Mouse (Mus musculus) intestine, embryonic 15.5 days (tissue): ENCODE data around the gene Cfap74. TPM values are rescaled to one million over a fixed set of nuclear protein-coding genes. Genes with fewer than 3 reads are reported as not detected.

ENCODE experiments used
- ATAC-seq: fragments of 200-750 bp; cut with Nextera tagmentation; 2 replicates; pipeline ENCODE4 v1.8.0; 2017; ENCODE audit warnings: moderate TSS enrichment, moderate library complexity
- H3K27ac ChIP-seq: fragments of 300-500 bp; sonication (generic); 2 replicates; pipeline ENCODE4 v1.5.1; 2015; ENCODE audit warnings: mild to moderate bottlenecking, inconsistent platforms
- H3K27me3 ChIP-seq: fragments of 300-500 bp; sonication (generic); replicated peaks from 2 replicates; pipeline ENCODE4 v1.6.1; 2015; ENCODE audit warnings: inconsistent platforms
- H3K36me3 ChIP-seq: fragments of 300-500 bp; sonication (generic); 2 replicates; pipeline ENCODE4 v1.6.1; 2015; ENCODE audit warnings: inconsistent platforms
- H3K4me1 ChIP-seq: fragments of 300-500 bp; sonication (generic); replicated peaks from 2 replicates; pipeline ENCODE4 v1.6.1; 2015; ENCODE audit warnings: inconsistent platforms
- H3K4me2 ChIP-seq: fragments of 300-500 bp; sonication (generic); replicated peaks from 2 replicates; pipeline ENCODE4 v1.6.1; 2015; ENCODE audit warnings: mild to moderate bottlenecking, inconsistent platforms
- H3K4me3 ChIP-seq: fragments of 300-500 bp; sonication (generic); replicated peaks from 2 replicates; pipeline ENCODE4 v1.5.1; 2015; ENCODE audit warnings: inconsistent platforms
- H3K9ac ChIP-seq: fragments of 300-500 bp; sonication (generic); 2 replicates; pipeline ENCODE4 v1.6.1; 2015; ENCODE audit warnings: inconsistent platforms
- H3K9me3 ChIP-seq: fragments of 300-500 bp; sonication (generic); 2 replicates; pipeline ENCODE4 v1.6.1; 2016; ENCODE audit warnings: inconsistent platforms
- WGBS: fragments of 180-500 bp; shearing (Covaris S2); methylation state at CpG from one replicate; pipeline ENCODE4 v1.1.7; 2015; 5-methylcytosine and 5-hydroxymethylcytosine counted together
- polyA plus RNA-seq: library from polyadenylated mRNA; unstranded; fragments of >200 nt; fragmentation: Nextera tagmentation; extraction: Ambion mirVana; gene quantifications from 2 replicates; pipeline ENCODE4 v1.2.1, GENCODE M21; 2015

Cfap74 gene
- polyA plus RNA-seq, 1 experiment from 2014 or later = 2.3 TPM

GRCm38 (mm10) chr4:155458575-155458974, 49.6 kb downstream of the Cfap74 start:
- 87% methylated on average over 5 of the region's 5 CpGs for WGBS

DNA sequence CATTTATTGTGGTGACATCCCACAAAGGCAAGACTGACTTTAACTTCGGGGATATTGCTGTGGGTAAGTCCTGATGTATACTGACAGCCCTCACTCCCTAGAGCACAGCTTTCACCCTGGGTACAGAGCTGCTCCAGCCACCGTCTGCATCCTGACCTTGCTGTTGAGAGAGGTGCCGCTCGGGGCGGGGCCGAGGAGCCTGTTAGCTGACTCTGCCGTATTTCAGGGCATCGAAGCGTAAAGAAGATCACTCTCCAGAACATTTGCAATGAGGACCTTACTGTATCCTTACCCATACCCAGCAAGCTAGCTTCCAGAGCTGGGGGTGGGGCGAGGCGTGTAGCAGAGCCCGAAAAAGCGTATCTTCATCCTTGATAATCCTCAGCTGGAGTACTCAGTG, 54.1 kb downstream of the Cfap74 start:
- no peaks in the 10 kb centered on the region for H3K4me1 ChIP-seq
- H3K9ac ChIP-seq = no peak overlapping the region
- no peak overlapping the region for H3K27ac ChIP-seq
- ATAC-seq = no peak
- no peaks in the 10 kb centered on the region for H3K36me3 ChIP-seq
- H3K27me3 ChIP-seq = no peaks in the 10 kb centered on the region
- 76% methylated on average over 13 of the region's 13 CpGs for WGBS
- no peaks in the 10 kb centered on the region for H3K9me3 ChIP-seq
- no peak overlapping the region for H3K4me3 ChIP-seq
- no peak overlapping the region for H3K4me2 ChIP-seq

More at GRCm38 (mm10) chr4:155458575-155458974, 49.6 kb downstream of the Cfap74 start:
- Histone ChIP-seq H3K36me3 (no peaks in the 10 kb centered on the region), H3K27ac (no peak overlapping the region), H3K4me3 (no peak overlapping the region), H3K9ac (no peak overlapping the region), H3K27me3 (no peaks in the 10 kb centered on the region), H3K4me1 (no peaks in the 10 kb centered on the region), H3K4me2 (no peak overlapping the region), H3K9me3 (no peaks in the 10 kb centered on the region)
- ATAC-seq = no peak

DNA sequence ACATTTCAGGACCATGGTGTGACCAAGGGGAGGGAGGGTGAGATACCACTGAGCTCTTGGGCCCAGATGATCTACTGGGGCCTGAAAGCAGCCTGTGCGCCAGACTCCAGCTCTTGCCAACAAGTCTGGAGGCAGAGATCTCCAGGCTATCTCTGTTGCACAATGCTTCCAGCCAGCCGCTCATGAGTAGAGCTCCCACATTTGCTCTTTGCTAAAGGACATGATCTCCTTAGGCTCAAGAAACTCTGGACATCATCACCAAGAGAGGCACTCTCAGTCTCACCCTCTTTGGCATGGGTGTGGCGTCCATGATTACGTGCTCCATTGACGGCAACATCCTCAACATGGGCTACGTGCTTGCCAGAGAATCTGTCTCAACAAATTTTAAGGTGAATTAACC, 54.6 kb downstream of the Cfap74 start:
- Histone ChIP-seq H3K9me3 (no peaks in the 10 kb centered on the region), H3K4me1 (no peaks in the 10 kb centered on the region), H3K27ac (no peak overlapping the region), H3K4me2 (no peak overlapping the region), H3K36me3 (no peaks in the 10 kb centered on the region), H3K9ac (no peak overlapping the region), H3K27me3 (no peaks in the 10 kb centered on the region), H3K4me3 (no peak overlapping the region)
- ATAC-seq = no peak
- 82% methylated on average over 6 of the region's 6 CpGs for WGBS

DNA sequence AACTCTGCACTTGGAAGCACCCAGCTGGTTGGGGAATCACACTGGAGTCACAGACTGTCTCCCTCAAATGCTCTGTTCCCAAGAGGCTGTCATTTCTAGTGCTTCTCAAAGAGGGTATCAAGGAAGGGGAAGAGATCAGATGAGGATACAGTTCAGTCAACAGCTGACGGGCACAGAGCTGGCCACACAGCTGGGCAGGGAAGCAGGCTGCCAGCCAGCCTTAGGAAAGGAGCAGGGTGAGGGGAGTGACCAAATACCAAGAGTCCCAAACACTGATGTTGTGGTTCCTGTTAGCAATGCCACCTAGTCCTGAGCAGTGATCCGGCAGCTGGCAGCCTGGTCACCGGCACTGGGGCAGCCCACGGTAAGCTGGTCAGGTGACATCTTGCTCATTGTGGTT, 55.1 kb downstream of the Cfap74 start:
- Histone ChIP-seq H3K9me3 (no peaks in the 10 kb centered on the region), H3K9ac (no peak overlapping the region), H3K27me3 (no peaks in the 10 kb centered on the region), H3K27ac (no peak overlapping the region), H3K4me1 (no peaks in the 10 kb centered on the region; the same call in 1 of the 2 replicates), H3K36me3 (no peaks in the 10 kb centered on the region), H3K4me3 (no peak overlapping the region), H3K4me2 (no peak overlapping the region)
- WGBS = 90% methylated on average over 4 of the region's 4 CpGs
- ATAC-seq = no peak

- no peaks in the 10 kb centered on the region for H3K27me3 ChIP-seq
- no peaks in the 10 kb centered on the region for H3K9me3 ChIP-seq
- no peaks in the 10 kb centered on the region for H3K36me3 ChIP-seq
- H3K9ac ChIP-seq = no peak overlapping the region
- H3K27ac ChIP-seq = no peak overlapping the region
- no peak overlapping the region for H3K4me3 ChIP-seq
- no peaks in the 10 kb centered on the region; the same call in 1 of the 2 replicates for H3K4me1 ChIP-seq
- WGBS = 64% methylated on average over 6 of the region's 6 CpGs
- no peak overlapping the region for H3K4me2 ChIP-seq
- no peak for ATAC-seq
Observed at GRCm38 (mm10) chr4:155465607-155466006, 56.6 kb downstream of the Cfap74 start.

- H3K27me3 ChIP-seq = no peaks in the 10 kb centered on the region
- no peaks in the 10 kb centered on the region for H3K36me3 ChIP-seq
- no peak overlapping the region for H3K27ac ChIP-seq
- H3K4me1 ChIP-seq = no peaks in the 10 kb centered on the region; the same call in 1 of the 2 replicates
- H3K9me3 ChIP-seq = no peaks in the 10 kb centered on the region
- no peak overlapping the region for H3K4me3 ChIP-seq
- H3K9ac ChIP-seq = no peak overlapping the region
- ATAC-seq = no peak
- 84% methylated on average over 5 of the region's 5 CpGs for WGBS
- H3K4me2 ChIP-seq = no peak overlapping the region
Observed at GRCm38 (mm10) chr4:155466080-155466479, 57.1 kb downstream of the Cfap74 start.

DNA sequence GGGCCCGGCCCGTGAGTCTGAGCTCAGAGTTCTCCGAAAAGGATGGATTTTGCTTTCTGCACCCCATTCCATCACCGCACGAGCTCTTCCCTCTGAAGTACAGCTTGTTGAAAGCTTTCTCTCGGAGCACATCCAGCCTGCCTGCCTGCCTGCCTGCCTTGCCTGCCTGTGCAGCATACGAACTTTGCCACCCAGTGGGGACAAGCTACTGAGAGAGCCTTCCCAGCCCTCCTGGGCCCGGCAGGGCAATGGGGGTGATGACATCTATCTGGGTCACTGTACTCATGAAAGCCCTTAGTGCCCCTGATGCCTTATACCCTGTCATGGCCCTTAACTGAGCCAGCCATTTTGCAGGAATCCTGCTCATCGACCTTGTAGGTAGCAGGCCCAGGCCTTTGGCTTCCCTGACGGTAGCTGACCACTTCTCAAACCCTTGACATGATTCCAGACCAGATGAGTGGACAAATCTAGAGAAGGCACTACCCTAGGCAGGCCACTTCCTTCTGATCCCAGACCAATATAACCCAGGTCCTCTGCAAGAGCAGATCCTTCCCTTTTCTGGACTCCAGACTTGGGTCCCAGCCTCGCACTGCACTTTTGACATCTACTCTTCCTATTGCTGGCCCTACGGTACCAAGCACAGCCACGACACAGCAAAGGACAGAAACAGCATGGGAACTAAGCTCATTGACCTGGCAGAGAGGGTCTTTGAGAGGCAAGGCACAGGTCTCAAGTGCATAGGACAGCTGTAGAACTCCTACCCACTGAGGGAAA, 58.4 kb downstream of the Cfap74 start:
- WGBS = 84% methylated on average over 13 of the region's 13 CpGs
- H3K27me3 ChIP-seq = no peaks in the 10 kb centered on the region
- H3K9me3 ChIP-seq = no peaks in the 10 kb centered on the region
- no peak for ATAC-seq
- H3K36me3 ChIP-seq = no peaks in the 10 kb centered on the region
- no peak overlapping the region for H3K9ac ChIP-seq
- no peak overlapping the region for H3K27ac ChIP-seq
- no peak overlapping the region for H3K4me3 ChIP-seq
- no peaks in the 10 kb centered on the region; the same call in 1 of the 2 replicates for H3K4me1 ChIP-seq
- H3K4me2 ChIP-seq = no peak overlapping the region

GRCm38 (mm10) chr4:155468952-155469351, 60.0 kb downstream of the Cfap74 start, which contains the start of gene Tmem52:
Gene Tmem52, plus strand, starts transcription at chr4:155469114.
- Histone ChIP-seq H3K4me2 (peak within 1 kb of the TSS; percentile 68), H3K36me3 (no peaks in the 10 kb centered on the region), H3K9ac (peak within 1 kb of the TSS; percentile 26; the same call in 1 of the 2 replicates), H3K9me3 (no peaks in the 10 kb centered on the region), H3K27me3 (no peaks in the 10 kb centered on the region), H3K4me1 (no peaks in the 10 kb centered on the region; the same call in 1 of the 2 replicates), H3K4me3 (peak within 1 kb of the TSS; percentile 37), H3K27ac (no peak within 1 kb of the TSS)
- 10% methylated on average over 21 of the region's 21 CpGs for WGBS
- ATAC-seq = peak; percentile 70

DNA sequence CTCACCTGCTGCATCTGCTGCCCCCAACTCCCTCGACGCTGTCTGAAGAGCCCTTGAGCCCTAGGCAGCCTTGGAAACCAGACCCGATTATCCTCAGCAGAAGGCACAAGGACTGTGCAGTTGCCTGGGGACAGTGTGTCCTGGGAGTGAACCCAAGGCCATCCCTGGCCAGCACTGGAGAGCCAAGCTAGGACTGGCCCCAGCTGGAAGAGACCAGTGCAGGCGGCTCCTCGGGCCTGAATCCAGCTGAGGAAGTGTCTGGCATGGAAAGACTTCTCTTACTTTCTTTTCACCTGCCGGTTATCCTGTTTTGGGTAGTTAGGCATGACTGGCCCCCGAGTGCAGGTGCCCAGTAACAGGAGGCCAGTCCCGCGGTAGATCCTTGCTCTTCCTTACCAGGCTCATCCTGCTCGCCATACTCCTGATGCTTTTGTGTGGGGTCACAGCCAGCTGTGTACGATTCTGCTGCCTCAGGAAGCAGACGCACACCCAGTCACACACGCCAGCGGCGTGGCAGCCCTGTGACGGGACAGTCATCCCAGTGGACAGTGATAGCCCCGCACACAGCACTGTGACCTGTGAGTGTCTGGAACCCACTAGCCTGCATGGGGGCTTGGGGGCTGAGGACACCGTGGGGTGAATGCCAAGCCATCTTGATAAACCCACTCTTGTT, 60.7 kb downstream of the Cfap74 start:
- Histone ChIP-seq H3K4me2 (peak overlapping the region; percentile 68; the same call in 1 of the 2 replicates), H3K4me3 (no peak overlapping the region), H3K4me1 (no peaks in the 10 kb centered on the region; the same call in 1 of the 2 replicates), H3K9me3 (no peaks in the 10 kb centered on the region), H3K9ac (no peak overlapping the region), H3K27me3 (no peaks in the 10 kb centered on the region), H3K27ac (no peak overlapping the region), H3K36me3 (no peaks in the 10 kb centered on the region)
- ATAC-seq = no peak
- 82% methylated on average over 18 of the region's 18 CpGs for WGBS

- no peaks in the 10 kb centered on the region for H3K27me3 ChIP-seq
- no peak for ATAC-seq
- no peak overlapping the region for H3K4me3 ChIP-seq
- no peaks in the 10 kb centered on the region for H3K36me3 ChIP-seq
- H3K27ac ChIP-seq = no peak overlapping the region
- no peaks in the 10 kb centered on the region for H3K9me3 ChIP-seq
- H3K9ac ChIP-seq = no peak overlapping the region
- no peaks in the 10 kb centered on the region; the same call in 1 of the 2 replicates for H3K4me1 ChIP-seq
- no peak overlapping the region for H3K4me2 ChIP-seq
- WGBS = 70% methylated on average over 16 of the region's 16 CpGs
Observed at GRCm38 (mm10) chr4:155470263-155470953, 61.4 kb downstream of the Cfap74 start.

DNA sequence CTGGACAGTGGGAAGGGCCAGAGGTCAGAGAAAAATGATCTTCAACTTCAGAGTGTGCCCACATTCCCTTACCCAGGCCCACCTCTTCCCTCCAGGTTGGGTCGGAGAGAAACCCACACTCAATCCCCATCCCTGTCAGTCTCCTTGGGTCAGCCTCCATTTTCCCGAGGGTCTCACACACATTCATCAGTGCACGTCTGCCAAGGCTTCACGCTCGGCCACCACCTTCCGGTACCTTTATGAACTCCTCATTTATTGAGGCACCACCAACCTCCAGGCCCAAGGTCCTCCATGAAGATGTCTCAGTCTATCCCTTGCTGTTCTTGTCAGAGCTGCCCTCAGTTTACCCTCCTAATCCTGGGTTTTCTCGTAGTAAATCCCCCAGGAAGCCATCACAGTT, 62.0 kb downstream of the Cfap74 start:
- 89% methylated on average over 7 of the region's 7 CpGs for WGBS
- Histone ChIP-seq H3K4me2 (no peak overlapping the region), H3K4me1 (no peaks in the 10 kb centered on the region; the same call in 1 of the 2 replicates), H3K9ac (no peak overlapping the region), H3K4me3 (no peak overlapping the region), H3K27ac (no peak overlapping the region), H3K27me3 (no peaks in the 10 kb centered on the region), H3K9me3 (no peaks in the 10 kb centered on the region), H3K36me3 (no peaks in the 10 kb centered on the region)
- no peak for ATAC-seq

- no peaks in the 10 kb centered on the region for H3K36me3 ChIP-seq
- H3K4me3 ChIP-seq = no peak overlapping the region
- 90% methylated on average over 7 of the region's 7 CpGs for WGBS
- no peak overlapping the region for H3K4me2 ChIP-seq
- H3K9ac ChIP-seq = no peak overlapping the region
- no peaks in the 10 kb centered on the region; the same call in 1 of the 2 replicates for H3K4me1 ChIP-seq
- H3K27me3 ChIP-seq = no peaks in the 10 kb centered on the region
- no peaks in the 10 kb centered on the region for H3K9me3 ChIP-seq
- no peak overlapping the region for H3K27ac ChIP-seq
- no peak for ATAC-seq
Observed at GRCm38 (mm10) chr4:155471406-155471805, 62.4 kb downstream of the Cfap74 start.
